Mouse (Mus musculus) spleen, postnatal 10 days (tissue): ENCODE data around the gene 1700012B07Rik.

Experiments
- DNase-seq, 2 experiments: peaks; one replicate each; pipeline ENCODE4 v3.0.0; 2021 to 2022; ENCODE audit warnings: low spot score in 2 of 2

1700012B07Rik gene

GRCm38 (mm10) chr11:109846343-109846742 lies 18.5 kb upstream of the 1700012B07Rik start:
- DNase-seq = no peak

- DNase-seq = no peak
Measured at GRCm38 (mm10) chr11:109845601-109846000, 17.8 kb upstream of the 1700012B07Rik start.

GRCm38 (mm10) chr11:109844466-109844865 lies 16.6 kb upstream of the 1700012B07Rik start:
- no peak for DNase-seq

DNA sequence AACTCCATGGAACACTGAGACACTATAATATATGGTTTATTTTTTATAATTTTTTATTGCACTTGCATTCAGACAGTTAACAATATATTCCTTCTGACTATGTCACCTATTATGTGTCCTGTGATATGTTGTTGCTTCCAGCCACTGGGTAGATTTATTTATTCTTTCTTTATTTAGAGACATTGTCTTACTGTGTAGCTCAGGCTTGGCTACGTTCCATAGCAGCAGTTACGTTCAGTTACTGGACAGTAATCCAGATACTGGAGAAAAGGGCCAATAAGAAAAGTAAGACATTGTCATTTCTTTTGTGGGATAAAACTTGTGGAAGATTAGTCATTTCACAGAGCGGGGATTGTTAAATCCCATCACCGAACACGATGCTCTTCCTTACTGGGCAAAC lies 2.5 kb upstream of the 1700012B07Rik start:
- no peak for DNase-seq

GRCm38 (mm10) chr11:109822280-109822679 lies 5.6 kb downstream of the 1700012B07Rik start:
- DNase-seq = no peak

- DNase-seq = no peak
Measured at GRCm38 (mm10) chr11:109817405-109817804, 10.4 kb downstream of the 1700012B07Rik start.

DNA sequence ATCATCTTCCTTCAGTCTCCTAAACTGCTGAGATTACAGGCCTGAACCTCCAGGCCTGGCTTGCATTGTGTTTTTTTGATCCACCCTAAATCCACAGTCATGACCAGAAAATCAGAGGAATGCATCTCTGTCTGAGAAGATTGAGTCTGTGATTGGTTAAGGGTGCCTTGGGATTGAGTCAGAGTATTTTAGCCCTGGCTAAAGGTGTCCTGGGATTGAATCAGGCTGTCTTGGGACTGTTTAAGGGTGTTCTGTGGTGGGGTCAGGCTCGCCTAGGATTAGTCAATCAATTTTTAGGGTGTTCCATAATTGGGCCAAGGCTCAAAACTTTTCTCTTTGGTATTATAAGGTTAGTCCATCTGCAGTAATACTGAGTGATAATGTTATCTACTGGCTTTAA lies 10.9 kb downstream of the 1700012B07Rik start:
- no peak for DNase-seq

- DNase-seq = no peak
Measured at GRCm38 (mm10) chr11:109811721-109812120, 16.1 kb downstream of the 1700012B07Rik start.

- no peak for DNase-seq
Measured at GRCm38 (mm10) chr11:109809175-109809855, 18.5 kb downstream of the 1700012B07Rik start.

DNA sequence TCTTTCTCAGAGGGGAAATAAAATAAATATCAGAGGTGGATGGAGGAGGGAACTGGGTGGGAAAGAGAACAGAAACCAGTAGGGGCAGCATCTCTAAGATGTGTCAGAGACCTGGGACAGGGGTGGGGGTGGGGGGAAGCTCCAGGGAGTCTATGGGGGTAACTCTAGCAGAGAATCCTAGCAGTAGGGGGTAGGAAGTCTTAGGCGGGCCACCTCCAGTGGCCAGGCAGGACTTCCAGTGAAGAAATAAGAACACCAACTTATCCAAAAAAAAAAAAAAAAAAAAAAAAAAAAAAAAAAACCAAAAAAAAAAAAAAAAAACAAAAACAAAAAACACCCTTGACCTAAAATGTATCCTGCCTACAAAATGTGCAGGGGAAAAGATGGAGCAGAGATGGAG lies 26.3 kb downstream of the 1700012B07Rik start:
- no peak for DNase-seq

- no peak for DNase-seq
Measured at GRCm38 (mm10) chr11:109797531-109797930, 30.3 kb downstream of the 1700012B07Rik start.

DNA sequence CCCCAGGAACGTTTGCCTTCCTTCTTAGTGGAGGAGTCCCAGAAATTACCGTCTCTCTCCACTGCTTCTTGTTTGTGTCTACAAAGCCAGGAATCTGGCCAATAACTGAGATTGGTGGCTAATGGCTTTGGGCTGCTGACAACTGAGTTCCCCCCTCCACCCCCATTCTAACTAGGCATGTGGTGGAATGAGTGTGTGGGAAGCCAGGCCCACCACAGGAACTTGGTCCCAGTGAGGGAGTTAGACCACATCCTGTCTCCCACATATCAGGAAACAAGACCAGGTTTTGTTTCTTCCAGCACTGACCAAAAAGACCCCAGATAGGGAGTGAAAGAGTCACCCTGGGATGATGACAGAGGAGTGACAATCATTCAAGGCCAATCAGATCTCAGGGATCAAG lies 32.3 kb downstream of the 1700012B07Rik start:
- DNase-seq = no peak

- DNase-seq = no peak
Measured at GRCm38 (mm10) chr11:109793578-109793977, 34.3 kb downstream of the 1700012B07Rik start.

DNA sequence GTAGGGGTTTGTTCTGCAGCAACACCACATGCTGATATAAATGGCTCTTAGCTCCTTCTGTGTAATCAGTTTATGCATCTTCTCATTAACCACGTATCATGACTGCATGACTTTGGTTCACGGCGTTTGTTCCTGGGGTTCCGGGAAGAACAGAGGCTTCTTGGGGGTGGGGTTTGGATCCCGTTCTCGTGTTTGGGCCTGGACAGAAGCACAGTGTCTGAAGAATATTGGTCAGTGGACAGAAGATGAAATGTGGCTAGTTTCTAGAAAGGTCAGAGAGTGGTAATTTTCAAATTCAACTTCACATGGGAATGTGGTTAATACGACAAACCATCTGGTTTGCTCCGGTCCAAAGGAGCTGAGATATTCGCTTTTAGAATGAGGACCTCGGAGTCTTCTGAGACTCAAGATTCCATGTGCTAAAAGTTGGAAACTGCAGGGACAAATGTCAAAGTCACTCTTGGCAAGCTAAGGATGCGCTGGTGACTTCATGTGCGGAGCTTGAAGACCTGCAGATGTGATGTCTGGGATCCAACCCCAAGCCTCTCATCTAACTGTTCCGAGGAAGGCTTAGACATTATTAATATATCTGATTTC lies 35.3 kb downstream of the 1700012B07Rik start:
- DNase-seq = no peak

GRCm38 (mm10) chr11:109791965-109792364 lies 35.9 kb downstream of the 1700012B07Rik start:
- DNase-seq = no peak

GRCm38 (mm10) chr11:109790221-109790620 lies 37.6 kb downstream of the 1700012B07Rik start:
- DNase-seq = no peak

GRCm38 (mm10) chr11:109785392-109785791 lies 42.5 kb downstream of the 1700012B07Rik start:
- no peak for DNase-seq

GRCm38 (mm10) chr11:109771381-109771780 lies 56.5 kb downstream of the 1700012B07Rik start:
- DNase-seq = no peak

DNA sequence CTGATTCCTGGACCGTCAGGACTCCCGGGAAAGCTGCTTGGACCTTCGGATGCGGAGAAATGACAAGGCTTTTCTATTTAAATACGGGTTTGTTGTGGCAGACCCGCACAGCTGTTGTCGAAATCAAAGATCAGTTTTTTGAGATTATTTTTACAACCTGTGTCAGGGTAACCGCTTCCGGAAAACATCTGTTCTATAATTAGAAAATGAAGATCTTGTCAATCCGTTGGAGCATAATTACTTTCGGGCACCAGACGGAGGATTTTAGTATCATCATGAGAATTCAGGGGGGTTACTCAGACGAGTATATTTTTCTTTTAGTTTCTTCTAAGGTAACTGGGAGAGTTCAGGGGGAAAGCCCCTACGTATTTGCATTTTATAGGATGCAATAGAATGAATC lies 57.7 kb downstream of the 1700012B07Rik start:
- no peak for DNase-seq

DNA sequence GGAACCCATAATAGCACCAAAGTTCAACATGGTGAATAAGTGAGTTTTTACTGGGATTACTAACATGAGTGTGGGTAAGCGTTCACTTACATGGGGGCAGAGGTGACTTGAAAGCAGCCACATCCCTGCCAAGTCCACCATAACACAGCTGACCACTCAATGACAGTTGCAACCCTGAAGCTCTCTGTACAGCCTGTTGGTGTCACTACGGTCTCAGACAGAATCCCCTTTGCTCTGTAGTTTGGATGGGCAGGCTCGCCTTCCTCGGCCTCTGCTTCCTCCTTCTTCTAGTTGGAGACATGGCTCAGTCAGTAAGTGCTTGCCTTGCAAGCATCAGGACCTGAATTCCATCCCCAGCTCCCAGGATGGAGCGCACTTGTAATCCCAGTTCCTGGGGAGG lies 58.8 kb downstream of the 1700012B07Rik start:
- no peak for DNase-seq

DNA sequence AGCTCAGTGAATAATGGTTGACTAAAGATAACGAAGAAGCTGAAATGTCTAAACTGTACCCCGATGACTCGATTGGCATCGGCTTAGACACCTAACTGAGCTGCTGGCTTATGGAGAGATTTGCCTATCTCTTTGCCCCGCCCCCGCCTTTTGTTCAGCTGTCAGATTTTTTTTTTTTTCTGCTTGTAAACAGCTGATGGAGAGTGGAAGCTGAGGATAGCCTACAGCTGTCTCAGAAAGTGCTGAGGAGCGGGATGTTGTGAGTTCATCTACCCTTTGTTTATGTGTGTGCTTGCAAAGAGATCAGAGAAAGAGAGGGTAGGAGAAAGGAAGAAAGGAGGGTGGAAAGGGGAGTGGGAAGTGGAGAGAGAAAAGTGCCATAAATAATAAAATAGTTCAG lies 67.8 kb downstream of the 1700012B07Rik start:
- DNase-seq = no peak

- no peak for DNase-seq
Measured at GRCm38 (mm10) chr11:109758616-109759215, 69.1 kb downstream of the 1700012B07Rik start.

GRCm38 (mm10) chr11:109754105-109754602 lies 73.7 kb downstream of the 1700012B07Rik start:
- DNase-seq = no peak
